Mouse (Mus musculus) lung, adult 18-20 months (tissue): ENCODE measurements around the gene Sh3gl2.

ENCODE experiments used
- DNase-seq, 2 experiments: peaks; one replicate each; pipeline ENCODE4 v3.0.0; 2022; ENCODE audit warnings: mixed read lengths in 2 of 2

Sh3gl2 gene

DNA sequence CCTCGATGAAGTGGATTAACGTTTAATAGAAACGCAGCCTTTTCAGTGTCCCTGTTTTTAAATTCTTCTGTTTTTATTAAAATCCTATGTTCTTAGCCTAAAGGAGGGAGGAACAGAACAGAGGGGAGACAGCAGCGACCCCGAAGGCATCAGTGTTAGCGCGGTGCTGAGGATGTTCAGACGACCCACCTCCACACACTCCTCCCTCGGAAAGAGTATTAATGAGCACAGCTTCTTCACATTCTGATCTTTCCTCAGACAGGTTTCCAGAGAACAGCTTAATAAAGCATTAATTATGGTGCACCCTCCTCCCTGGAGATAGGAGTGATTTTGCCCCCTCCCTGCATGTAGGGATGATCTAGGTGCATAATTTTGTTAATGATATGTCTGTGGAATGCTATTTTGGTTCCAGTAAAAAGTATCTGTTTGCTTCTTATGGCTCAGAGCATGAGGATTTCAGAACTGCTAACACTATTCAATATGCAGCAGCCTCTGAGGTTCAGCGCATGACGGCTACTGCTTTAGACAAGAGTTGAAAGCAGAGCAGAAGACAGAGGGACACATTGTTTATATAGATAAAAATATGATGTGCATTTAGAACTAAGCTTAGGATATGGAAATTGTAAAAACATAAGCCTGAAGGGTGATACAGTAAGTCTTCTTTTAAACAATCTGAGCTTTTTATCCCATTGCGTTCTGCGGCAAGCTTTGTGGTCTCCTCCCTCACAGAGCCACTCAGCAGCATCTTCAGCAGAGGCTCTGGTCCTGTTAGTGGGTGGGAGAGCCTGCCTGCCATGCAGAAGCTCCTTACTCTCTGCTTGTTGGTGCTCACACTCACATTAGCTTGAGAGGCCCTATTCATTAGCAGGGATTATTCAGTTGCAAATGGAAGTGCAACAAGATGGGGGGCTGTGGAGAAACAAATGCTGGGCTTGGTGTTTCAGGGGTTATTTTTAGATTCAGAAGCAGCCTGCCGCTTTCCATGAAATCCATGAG is 27.8 kb downstream of the Sh3gl2 start:
- no peak for DNase-seq

DNA sequence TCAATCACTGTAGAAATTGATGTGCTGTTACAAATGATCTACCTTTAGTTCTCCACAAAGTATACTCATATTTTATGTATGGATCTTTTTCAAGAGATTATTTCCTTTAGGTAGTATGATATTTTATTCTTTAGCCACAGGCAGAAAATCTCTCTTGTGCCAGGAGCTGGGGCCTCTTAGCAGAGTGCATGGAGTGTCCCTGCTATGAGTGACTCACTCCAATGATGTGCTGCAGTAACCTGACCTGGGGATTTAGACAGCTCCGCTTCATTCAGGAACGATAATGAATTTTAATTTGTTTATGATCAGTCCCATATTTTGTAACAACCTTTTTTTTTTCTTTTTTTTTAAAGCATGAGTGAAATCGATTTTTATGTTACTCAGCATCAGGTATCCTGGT is 36.7 kb downstream of the Sh3gl2 start:
- no peak for DNase-seq

DNA sequence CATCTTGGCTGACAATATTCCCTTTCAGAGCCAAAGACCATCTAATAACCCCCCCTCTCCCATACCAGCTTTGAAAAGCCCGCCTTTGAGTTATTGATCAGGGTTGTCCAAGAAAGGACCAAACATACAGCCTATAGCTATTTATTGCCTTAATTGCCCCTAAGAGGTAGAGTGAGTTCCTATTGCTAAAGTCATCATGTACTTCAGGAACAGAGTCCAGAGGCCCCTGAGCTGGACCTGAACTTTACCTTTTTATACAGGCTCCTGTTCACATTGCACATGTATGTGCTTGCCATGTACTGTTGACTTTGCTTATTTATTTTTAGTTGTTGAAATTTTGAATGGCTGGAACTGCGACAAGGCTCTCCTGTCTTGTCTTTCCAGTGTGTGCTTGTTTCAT is 37.6 kb downstream of the Sh3gl2 start:
- DNase-seq, result no peak

DNA sequence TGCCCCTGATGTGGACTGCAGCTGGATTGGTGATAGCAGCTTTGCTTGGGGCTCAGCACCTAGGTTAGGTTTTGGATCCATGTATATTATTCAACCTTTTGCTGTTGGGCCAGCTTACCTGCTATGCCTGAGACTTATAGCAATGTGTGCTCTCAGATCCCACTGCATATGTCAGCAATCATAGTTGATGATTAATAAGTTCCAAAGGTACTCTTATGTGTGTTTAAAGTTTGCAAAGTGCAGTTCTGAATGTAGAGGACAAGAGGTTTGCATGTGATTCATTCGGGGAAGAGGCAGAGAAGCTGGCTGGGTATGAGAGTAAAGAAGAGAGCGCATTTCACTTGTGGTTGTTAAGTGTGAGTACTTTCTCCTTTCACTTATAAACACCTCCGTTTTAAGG is 43.7 kb downstream of the Sh3gl2 start:
- no peak for DNase-seq

DNA sequence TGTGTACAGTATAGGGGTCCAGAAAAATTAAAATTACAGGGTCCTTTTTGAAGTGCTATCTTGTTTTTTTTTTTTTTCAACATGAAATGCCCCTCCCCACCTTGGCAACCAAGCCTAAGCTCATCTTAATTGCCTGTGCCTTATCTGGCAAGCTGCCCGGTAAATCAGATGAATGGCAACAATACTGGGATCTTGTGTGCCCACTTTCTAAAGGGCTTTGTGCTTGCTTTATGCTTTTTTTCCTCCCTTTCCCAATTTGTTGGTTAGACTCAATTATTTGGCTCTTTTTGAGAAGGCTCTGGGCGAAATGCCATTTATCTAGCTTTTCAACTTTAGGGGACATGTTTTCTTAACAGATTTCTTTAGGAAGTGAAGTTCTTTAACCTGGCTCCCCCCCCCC is 45.3 kb downstream of the Sh3gl2 start:
- no peak for DNase-seq

DNA sequence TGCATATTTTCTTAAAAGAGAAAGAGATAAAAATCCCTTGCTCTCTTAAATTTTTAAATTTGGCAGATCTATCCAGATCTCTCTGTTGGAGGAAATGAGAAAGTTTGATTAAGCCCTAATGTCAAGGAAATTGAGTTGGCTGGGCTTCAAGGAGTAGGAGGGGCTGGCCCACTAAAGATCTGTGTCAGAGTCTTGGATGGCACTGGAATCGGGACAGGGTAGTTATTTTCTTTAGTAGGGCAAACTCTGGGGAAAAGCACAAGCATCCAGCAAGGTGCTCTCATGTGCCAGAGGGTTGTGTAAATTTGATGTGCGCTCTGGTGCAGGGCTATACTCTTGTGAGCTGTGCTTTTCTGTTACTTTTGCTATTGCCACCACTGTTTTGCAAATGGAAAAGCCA is 45.9 kb downstream of the Sh3gl2 start:
- no peak for DNase-seq

DNA sequence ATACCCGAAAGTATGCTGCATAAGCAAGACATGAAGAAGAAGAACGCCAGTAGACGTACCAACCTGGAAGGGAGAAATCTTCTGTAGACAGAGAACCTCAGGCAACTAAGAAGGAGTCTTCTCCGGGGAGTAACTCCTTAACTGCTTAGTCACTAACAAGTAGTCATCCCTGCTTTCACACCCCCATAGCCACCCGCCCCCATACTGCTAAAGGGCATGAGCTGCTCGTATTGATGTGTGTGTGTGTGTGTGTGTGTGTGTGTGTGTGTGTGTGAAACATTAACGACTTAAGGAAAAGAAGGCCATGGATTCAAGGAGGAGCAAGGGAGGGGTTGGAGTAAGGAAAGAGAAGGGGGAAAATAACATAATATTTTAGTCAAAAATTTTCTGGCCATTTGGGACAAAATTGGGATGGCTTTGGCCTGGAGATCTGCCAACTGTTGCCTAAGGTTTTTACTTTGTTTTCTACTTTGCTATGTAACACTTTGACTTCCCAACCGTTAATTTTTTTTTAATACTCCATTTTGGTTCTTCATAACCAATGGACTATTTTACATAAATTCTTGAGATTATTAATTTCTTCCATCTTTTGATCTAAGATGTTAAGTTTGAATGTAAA is 51.0 kb downstream of the Sh3gl2 start:
- DNase-seq, result no peak

DNA sequence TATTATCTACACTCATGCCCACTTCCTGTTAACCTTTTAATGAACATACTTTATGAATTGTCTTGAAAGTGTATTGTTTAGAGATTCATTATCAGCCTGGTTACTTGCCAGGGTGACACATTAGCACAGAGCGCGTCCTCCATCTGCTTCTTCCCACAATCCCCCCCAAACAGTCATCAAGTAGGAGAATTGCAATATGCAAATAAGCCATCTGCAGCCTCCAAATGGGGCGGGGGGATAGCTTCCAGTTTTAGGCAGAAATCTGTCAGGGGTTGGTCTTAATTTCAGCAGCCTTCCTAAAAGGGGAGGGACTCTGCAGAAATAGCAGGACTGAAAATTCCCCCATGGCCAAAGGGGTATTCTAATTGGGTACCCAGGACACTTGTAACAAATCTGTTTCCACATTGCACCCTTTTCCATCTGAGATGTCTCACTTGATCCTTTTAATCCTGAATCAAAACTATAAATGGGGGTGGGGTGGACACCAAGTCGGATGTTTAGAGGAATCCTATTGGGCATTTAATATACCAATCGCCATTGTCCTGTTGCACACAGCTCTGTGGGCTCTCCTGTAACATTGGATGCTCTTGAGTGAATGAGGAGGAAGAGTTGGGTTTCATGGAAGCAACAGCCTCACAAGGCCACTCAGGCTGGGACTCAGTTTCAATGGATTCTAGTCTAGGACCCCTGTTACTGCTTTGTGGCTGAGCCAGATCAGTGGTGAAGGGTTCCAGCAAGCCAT is 51.7 kb downstream of the Sh3gl2 start:
- no peak for DNase-seq

DNA sequence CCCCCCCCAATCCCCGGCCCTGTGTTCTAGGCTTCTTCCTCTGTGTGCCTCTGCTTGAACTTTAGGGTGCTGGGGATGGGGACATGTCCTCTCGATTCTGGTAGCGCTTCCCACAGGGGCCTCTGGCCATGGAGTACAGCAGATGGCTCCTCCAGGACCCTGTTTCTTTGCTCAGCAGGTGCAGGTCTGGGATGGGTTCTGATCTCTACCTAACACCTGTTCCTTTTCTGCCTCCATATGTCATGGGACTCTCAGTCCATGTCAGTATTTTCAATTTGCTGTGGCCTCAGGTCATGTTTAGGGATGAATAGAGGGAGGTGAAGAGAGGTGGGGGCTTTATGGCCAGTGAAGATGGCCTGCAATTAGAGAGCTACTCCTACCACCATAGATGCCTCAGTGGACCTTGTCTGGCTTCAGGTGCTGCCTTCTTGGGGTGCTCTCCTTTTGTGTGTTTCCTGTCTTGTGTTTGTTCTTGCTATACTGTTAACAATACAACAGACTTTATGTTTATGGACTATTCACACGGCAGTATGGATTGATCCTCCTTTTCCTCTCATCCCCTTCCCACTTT is 52.9 kb downstream of the Sh3gl2 start:
- no peak for DNase-seq

DNA sequence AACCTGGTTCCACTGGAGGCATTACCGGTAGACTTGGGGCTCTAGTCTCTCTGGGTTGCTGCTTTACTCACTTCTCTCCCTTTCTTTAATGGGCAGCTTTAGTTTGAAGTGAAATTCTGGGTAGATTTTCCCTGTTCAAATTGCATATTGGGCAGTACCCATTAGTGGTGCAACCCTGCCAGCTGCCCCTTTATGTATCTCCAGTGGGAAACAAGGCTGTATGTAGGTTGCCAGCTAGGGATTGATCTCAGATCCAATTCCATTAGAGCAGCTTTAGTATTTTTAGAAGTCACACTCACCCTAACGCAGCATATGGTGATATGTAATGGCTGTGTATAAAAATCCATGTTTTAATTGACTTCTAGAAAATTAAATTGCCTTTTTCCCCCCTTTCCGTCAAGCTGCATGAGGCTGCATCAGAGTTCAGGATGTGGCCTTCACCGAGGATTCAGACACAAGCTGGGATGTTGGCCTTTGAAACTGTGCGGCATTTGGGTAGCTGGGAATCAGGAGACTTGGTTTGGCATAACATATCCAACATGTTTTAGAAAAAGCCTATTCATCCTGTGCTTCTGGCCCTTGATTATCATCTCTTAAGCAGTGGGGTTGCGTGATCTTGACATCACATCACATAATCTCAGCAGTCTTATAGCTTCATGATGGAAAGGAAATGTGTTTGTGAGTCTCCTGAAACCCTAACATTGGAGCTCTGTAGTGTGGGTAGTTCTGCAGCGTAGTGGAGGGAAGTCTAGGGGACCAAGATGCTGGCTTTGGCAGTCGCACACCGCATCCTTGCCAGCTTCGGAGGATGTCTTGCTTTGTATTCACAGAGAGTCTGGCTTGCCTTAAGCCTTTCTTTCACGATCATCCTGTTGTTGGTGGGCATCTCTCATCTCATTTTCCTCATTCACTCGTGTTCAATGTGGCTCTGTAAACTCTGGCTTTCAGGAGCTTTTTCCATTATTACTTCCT is 56.0 kb downstream of the Sh3gl2 start:
- no peak for DNase-seq

DNA sequence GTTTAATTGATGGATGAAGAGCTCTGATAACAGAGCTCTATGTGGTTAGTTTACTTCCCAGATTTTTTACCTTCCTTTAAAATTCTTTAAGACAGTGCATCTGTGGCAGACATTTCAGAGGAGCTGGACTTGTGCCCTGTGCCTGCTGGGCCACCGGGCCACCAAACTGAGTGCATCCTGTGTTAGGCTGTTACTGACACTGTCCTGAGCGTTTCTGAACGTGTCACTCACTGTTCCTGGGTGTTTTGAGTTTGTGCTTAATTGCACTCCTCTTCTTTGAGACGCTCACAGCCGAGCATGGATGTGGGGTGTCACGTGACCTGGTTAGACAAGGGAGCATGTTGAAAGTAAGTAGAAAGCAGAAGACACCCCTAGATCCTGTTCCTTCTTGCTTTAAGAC is 57.2 kb downstream of the Sh3gl2 start:
- no peak for DNase-seq

DNA sequence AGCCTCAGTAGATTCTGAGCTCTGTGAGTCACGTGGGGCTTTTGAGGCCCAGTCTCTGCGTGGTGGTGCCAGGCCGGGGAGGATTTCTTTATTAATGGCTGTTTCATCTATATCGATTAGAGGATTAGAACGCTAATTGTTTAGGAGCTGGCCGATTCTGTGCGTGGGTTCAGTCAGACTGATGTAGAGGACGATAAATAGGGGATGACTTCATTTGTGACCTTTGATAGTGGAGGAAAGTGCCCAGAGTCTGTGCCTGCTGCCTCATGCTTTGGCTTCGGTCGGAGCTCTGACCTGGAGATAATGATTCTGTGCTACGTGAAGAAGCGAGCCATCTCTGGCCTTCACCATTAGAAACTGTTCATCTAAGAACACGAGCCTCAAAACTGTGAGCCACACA is 57.7 kb downstream of the Sh3gl2 start:
- DNase-seq, result no peak

DNA sequence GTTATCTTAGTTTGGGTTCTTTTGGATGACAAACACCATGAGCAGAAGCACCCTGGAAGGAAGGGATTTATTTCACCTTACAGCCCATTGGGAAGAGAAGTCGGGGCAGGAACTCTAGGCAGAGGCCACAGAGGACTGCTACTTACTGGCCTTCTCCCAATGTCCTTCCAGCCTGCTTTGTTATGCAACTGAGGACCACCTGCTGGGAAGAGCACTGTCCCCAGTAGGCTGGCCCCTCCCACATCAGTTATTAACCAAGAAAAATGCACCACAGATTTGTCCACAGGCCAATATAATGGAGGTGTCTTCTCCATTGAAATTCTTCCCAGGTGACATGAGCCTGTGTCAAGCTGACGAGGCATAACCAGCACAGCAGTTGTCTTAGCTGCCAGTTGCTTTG is 62.5 kb downstream of the Sh3gl2 start:
- DNase-seq, result no peak

DNA sequence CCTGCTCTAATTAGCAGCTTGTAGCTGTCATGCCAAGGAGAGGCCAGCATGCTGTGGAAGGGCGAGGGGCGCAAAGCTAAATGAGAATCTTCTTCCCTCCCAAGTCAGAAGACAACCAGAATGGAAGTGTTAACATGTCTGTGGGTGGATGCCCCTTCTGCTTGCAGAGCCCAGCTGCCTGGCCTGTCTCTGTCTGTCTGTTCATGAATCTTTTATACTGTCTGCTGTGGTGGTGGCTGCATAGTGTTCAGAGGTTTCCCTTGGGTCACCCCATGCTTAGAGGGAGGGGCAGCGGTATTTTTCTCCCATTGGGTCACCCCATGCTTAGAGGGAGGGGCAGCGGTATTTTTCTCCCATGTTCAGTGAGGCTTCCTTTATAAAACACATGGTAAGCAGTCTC is 68.0 kb downstream of the Sh3gl2 start:
- DNase-seq, result no peak

DNA sequence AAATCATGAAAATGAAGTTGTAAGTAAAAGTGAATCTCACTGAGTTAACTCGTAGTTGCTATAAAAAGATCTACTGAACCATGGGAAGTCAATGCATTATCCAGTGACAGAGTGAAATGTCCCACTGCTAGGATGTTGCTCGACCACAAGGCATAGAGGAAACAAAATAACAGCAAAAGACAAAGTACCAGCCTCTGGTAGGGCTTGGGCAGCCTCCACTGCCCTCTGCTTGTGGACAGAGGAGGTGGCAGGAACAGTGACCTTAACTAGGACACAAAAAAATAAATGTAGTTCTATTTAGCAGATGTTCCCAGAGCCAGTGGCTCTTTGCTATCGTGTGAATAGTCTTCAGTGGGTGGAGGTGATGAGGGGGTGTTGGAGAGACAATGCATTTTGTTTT is 68.5 kb downstream of the Sh3gl2 start:
- no peak for DNase-seq

DNA sequence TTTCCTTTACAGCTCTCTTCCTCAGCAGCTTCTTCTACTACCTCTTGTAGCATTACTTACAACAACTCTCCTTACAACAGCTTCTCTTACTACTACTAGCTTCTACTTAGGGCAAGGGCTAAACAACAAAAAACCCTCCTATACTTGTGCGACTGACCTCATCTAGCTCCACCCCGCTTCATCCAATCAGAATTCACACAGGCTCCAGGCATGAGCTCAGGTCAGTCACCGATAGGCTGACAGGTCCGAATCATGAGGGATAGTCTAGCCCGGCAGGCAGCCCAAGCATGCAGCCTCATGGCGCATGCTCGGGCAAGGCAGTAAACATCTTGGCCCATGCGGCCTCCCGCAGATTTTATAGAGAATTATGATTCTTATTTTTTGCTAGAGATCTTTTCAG is 78.2 kb downstream of the Sh3gl2 start:
- no peak for DNase-seq

DNA sequence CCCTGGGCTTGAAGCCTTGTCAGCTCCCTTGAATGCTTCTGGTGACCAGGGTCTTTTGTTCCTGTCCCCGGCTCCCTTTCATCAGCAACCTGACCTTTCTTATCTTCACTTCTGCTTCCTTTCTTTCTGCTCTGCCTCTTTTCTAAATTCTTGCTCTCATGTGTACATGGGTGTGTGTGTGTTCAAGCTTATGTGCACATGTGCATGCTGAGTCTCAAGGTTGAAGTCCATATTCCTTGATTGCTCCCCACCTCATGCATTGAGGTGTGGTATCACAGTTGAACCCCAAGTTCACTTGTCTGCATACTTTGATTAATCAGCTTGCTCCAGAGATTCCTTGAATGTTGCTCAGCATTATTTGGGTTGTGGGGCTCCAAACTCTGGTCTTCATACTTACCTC is 85.1 kb downstream of the Sh3gl2 start:
- no peak for DNase-seq

DNA sequence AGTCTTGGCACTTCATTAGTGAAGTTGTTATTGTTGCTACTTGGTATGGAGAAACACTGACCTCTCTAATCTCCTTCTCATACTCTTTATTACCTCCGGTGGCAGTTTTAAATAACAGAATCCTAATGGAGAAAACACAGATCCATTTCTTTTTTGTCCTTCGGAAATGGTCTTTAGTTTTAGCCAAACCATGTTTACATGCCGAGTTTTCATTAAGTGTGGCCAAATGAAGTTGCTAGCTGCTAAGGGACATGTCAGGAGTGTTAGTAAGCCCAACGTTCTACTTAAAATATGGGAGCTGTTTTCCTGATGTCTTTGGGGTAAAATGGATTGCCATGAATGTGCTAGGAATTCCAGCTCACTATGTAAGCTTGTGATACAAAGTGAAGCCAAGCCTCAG is 86.4 kb downstream of the Sh3gl2 start:
- no peak for DNase-seq

DNA sequence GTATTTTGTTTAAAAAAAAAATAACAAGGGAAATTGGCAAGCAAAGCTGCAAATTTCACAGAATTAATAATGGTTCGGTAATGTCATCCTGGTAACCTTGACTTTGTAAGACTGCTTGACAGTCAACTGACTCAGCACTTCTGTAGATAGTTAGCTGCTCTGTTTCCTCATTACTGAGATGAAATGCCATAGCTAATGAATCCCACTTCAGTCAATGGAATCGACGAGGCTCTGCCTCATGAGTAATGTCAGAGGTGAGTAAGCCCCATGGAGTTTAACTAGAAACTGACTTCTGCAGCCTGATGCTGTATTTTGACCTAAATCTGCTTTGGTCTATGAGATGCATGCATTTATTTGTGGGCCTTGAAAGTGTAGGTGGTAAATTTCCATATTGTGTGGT is 88.4 kb downstream of the Sh3gl2 start:
- no peak for DNase-seq

DNA sequence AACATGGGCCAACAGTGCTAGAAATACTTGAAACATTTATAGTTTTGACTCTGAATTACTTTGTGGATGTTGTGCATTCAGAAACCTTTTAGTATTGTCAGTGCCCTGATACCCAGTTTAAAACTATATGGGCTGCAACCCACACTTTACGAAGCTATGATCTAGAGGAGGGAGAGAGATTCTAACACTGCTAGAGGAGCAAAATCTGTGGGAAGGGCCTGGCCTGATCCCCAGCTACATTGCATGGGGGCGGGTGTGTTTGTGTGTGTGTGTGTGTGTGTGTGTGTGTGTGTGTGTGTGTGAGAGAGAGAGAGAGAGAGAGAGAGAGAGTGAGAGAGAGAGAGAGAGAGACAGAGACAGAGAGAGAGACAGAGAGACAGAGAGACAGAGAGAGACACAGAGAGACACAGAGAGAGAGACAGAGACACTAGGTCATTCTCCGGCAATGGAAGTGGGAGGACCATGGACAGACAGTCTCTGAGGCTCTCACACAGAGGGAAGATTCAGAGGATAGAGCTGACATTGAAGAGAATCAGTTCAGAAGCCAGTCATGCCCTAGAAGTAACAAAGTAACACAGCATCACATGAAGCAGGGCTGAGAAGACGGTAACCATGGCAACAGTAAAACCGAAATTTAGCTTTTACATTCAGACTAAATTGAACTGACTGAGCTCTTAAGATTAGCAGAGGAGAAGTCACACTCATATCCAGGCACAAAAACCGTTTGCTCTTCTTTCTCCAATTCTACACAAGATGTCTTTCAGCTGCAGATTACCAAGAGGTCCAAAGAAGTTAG is 95.9 kb downstream of the Sh3gl2 start:
- no peak for DNase-seq

DNA sequence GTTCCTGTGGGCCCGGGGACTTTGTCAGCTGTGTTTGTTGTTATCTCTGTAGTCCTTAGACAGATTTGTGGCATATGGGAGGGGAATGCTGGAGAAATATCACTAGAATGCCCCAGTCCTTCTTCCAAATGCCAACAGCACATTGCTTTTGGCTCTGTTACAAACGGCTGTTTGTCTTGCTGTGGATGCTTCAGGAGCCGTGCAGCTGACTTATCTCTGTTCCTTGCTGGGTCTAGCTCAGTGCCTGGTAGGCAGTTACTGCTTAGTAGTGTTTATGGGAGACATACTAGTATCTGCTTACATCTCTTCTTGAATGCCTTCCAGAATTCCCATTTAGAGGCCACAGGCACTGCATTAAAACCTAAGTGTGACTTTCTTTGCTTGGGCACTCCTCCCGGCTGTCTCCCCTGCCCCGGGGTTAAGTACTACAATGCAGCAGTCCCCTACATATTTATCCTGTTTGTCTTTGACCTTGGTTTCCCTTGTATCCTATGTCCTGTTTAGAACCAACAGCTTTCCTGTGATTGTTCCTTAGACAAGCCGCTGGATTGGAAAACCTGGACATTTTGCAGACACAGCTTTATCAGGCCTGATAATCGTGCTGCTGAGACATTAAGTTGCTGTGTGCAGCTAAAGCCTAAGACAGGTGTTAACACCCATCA is 101.1 kb downstream of the Sh3gl2 start:
- DNase-seq, result peak; percentile 3 to 9
